Mouse (Mus musculus) brown adipose tissue, adult 24 weeks (tissue): ENCODE measurements around the gene Gm20388. TPM values are rescaled to one million over a fixed set of nuclear protein-coding genes. Genes with fewer than 3 reads are reported as not detected.

Source experiments
- H3K27ac ChIP-seq: fragments of 200-500 bp; replicated peaks from 2 replicates; pipeline ENCODE4 v1.5.1; 2012; ENCODE audit warnings: low read depth, mild to moderate bottlenecking, low read length
- H3K4me1 ChIP-seq: fragments of 200-500 bp; 2 replicates; pipeline ENCODE4 v1.6.1; 2012; ENCODE audit warnings: low read length, mixed read lengths; ENCODE audit not compliant: control insufficient read depth, insufficient read depth, insufficient read length
- H3K4me3 ChIP-seq: fragments of 200-500 bp; 2 replicates; pipeline ENCODE4 v1.5.1; 2012; ENCODE audit warnings: low read depth, mild to moderate bottlenecking, low read length, moderate library complexity; ENCODE audit not compliant: insufficient read depth
- polyA plus RNA-seq: library from polyadenylated mRNA; stranded (reverse); fragments of >200 nt; gene quantifications from 2 replicates; pipeline ENCODE4 v1.2.4, GENCODE M21; 2012; ENCODE audit not compliant: missing spikeins, insufficient read depth, insufficient read length

Gene Gm20388
- polyA plus RNA-seq, 1 experiment: 44.7 TPM

- H3K27ac ChIP-seq: no peak overlapping the region
- H3K4me3 ChIP-seq: no peak overlapping the region
- H3K4me1 ChIP-seq: no peaks in the 10 kb centered on the region
These were observed 1029.6 kb downstream of the Gm20388 start for GRCm38 (mm10) chr8:120940287-120940686.

DNA sequence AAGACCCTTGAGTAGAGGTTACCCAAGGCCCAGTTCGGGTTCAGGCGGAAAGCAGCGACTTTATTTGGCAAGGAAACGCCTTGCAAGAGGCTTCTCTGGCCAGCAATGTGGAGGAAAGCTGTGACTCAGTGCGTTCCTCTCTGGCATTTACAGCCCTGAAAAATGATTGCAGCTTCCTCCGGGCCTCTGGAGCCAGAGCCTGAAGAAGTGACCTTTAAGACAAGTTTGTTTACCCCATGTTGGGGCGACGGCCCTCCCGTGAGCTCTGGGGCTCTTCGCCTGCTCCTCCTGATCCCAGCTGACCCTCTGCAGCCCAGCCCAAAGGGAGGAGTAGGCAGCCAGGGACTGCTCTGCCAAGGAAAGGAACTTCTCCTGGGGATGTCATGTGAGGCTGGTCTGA lies 1036.6 kb downstream of the Gm20388 start:
- no peak overlapping the region for H3K4me3 ChIP-seq
- peak overlapping the region; percentile 53 for H3K27ac ChIP-seq
- peaks cover 8% of the 10 kb centered on the region for H3K4me1 ChIP-seq

DNA sequence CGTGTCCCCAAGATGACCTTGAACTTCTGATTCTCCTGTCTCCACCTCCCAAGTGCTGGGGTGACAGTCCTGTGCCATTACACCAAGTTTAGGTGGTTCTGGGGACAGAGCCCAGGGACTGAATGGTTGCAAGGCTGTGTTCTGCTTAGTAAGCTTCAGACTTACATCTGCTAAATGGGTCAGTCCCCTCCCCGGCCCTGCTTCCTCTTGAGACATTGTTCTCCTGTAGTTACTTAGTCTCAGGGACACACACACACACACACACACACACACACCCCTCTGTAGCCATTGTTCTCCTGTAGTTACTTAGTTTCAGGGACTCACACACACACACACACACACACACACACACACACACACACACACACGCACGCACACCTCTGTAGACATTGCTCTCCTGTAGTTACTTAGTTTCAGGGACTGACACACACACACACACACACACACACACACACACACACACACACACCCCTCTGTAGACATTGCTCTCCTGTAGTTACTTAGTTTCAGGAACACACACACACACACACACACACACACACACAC lies 1037.5 kb downstream of the Gm20388 start:
- H3K4me3 ChIP-seq: peak overlapping the region; percentile 45; the same call in 1 of the 2 replicates
- H3K4me1 ChIP-seq: peaks cover 8% of the 10 kb centered on the region
- H3K27ac ChIP-seq: peak overlapping the region; percentile 53

DNA sequence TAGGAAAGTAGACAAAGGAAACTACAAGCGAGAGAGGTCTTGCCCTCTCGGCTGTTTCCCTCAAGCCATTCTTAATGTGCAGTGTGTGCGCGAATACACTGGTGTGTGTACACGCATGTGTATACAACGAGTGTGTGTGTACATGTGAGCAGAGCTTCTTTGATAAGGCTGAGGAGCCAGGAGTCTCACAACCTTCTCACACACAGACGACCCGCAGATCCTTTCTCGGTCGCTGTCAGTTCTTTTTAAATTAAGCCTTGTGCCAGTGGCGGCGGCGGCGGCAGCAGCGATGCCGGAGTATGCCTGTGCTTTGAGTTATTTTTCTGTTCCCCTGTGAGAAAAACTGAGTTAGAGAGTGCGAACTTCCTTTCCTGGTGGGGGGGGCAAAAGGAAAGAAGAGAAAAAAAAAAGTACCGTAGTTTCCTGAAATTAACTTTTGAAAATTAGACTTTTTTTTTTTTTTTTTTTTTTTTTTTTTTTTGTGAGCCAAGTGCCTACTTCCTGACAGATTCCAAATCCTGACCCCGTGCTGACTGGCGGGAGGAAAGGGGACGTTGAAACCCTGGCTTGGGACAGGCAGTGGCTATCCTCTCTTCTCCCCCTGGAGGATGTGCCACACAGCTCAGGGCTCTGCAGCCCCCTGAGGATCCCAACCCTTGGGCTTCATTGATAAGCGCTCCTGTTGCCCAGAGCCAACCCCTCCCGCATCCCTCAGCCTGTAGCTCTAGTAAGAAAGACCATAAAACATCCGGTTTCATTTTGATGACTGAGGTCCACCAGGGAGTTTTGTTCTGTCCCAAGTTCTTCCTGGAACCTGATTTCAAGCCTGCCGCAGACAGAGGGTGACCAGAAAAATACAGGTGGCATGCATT lies 1038.2 kb downstream of the Gm20388 start:
- peak overlapping the region; percentile 45 for H3K4me3 ChIP-seq
- peaks cover 8% of the 10 kb centered on the region for H3K4me1 ChIP-seq
- peak overlapping the region; percentile 55 for H3K27ac ChIP-seq

- H3K4me3 ChIP-seq: no peak overlapping the region
- no peak overlapping the region for H3K27ac ChIP-seq
- peaks cover 8% of the 10 kb centered on the region for H3K4me1 ChIP-seq
These were observed 1040.1 kb downstream of the Gm20388 start for GRCm38 (mm10) chr8:120950674-120951218.

DNA sequence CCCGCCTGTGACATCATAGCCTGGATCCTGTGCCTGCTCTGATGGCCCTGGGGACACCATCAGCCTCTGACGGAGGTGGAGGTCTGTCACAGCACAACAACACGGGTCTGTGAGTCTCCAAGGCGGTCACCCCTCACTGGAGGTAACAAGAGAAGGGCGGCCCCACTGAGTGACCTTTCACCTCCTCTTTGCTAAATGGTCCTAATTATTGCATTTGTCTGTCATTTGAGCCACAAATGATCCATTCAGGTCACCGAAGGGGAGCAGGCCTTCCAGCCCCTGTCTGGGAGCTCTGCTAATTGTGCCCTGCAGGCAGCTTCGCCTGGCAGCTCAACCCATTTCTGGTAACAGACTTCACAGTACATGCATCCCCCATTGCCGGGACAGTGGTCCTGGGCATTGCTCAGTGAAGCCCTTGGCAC lies 1048.8 kb downstream of the Gm20388 start:
- no peak overlapping the region for H3K27ac ChIP-seq
- no peaks in the 10 kb centered on the region for H3K4me1 ChIP-seq
- no peak overlapping the region for H3K4me3 ChIP-seq

- Histone ChIP-seq H3K4me1 (no peaks in the 10 kb centered on the region), H3K4me3 (no peak overlapping the region), H3K27ac (no peak overlapping the region)
These were observed 1052.2 kb downstream of the Gm20388 start for GRCm38 (mm10) chr8:120962606-120963380.

DNA sequence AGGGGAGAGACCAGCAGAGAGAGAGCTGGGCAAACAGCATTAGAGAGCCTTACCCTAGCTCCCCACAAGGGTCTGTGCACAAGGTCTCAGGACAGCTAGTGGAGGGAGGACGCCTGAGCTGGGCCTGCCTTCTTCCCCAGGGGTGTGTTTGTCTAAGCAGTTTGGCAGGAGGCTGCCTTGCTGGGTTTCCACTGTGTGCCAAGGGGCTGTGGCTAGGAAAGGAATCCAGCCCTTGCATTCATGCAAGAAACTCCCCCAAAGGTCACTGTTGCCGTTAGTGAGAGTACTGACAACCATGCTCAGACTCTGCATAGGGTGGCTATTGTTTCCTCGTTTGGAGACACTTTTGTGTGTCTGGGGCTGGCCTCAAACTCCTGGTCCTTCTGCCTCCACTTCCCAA lies 1055.9 kb downstream of the Gm20388 start:
- Histone ChIP-seq H3K27ac (no peak overlapping the region), H3K4me1 (peaks cover 3% of the 10 kb centered on the region; the same call in 1 of the 2 replicates), H3K4me3 (no peak overlapping the region)

GRCm38 (mm10) chr8:120968308-120968707 lies 1057.7 kb downstream of the Gm20388 start:
- Histone ChIP-seq H3K4me1 (peaks cover 7% of the 10 kb centered on the region; the same call in 1 of the 2 replicates), H3K4me3 (no peak overlapping the region), H3K27ac (no peak overlapping the region)

GRCm38 (mm10) chr8:120970346-120970745 lies 1059.7 kb downstream of the Gm20388 start:
- Histone ChIP-seq H3K27ac (no peak overlapping the region), H3K4me3 (no peak overlapping the region), H3K4me1 (peaks cover 7% of the 10 kb centered on the region; the same call in 1 of the 2 replicates)

- H3K4me3 ChIP-seq: peak overlapping the region; percentile 30
- no peak overlapping the region for H3K27ac ChIP-seq
- peaks cover 7% of the 10 kb centered on the region; the same call in 1 of the 2 replicates for H3K4me1 ChIP-seq
These were observed 1061.2 kb downstream of the Gm20388 start for GRCm38 (mm10) chr8:120971691-120972469.

- H3K27ac ChIP-seq: no peak overlapping the region
These were observed 1062.4 kb downstream of the Gm20388 start for GRCm38 (mm10) chr8:120973046-120973445.

DNA sequence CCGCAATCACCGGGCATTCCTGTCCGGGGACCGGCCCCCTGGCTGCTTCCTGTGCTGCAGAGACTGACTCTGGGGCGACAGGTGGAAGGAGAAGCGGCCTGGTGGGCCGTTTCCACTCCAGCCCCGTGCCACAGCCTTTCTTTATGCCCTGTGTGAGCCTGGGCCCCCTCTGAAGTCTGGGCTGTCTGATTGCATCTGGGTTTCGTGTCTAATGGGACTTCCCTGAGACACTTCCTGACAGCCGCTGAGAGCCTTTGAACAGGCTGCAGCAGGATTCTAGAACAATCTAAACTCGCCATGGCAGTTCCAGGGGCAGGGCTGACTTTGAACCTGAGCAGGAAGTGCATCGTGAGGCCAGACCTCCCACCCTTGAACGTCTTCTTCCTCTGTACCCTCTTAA lies 1066.5 kb downstream of the Gm20388 start:
- H3K4me1 ChIP-seq: no peaks in the 10 kb centered on the region
- no peak overlapping the region for H3K4me3 ChIP-seq
- H3K27ac ChIP-seq: no peak overlapping the region

More at GRCm38 (mm10) chr8:120973046-120973445, 1062.4 kb downstream of the Gm20388 start:
- Histone ChIP-seq H3K4me3 (no peak overlapping the region), H3K4me1 (peaks cover 6% of the 10 kb centered on the region; the same call in 1 of the 2 replicates)

DNA sequence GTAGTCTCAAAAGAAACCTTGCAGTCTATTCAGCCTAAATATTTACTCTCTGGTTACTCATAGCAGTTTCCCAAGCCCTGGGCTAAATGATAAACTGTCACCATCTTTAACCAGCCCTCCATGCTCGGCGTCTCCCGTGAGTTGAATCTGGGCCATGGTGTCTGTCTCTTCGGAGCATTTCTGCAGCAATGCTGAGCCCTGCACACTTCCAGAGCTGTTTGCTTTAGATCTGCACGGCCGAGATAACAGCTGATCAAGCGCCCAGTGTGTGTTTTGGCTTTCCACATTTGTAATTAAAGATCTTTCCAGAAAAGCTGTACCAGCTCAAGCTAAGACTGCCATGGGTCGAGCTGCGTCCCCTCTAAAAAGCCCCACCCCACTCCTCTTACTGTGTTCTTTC lies 1068.6 kb downstream of the Gm20388 start:
- H3K4me3 ChIP-seq: no peak overlapping the region
- no peak overlapping the region for H3K27ac ChIP-seq
- H3K4me1 ChIP-seq: no peaks in the 10 kb centered on the region
